Mouse (Mus musculus): Measurements from ENCODE around the gene Itga5.

The Itga5 gene

DNA sequence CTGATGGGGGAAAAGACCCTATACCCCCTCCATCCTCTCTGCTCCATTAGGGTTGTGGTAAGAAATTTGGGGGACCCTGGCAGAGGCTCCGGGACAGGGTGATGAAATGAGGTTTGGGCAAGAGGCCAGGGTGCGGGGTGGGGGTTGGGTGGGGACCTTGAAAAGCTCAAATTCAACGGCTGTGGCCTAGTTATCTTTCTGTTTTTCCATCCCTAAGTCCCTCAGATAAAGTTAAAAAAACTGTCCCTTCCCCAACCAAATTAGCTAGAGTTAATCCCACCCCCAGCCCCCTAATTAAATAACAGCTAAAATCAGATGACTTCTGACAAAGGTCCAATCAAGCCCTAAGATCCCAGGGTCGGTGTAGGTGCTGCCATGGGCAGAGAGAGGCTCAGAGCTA, 1.8 kb downstream of the Itga5 start:
- no peak for DNase-seq

DNA sequence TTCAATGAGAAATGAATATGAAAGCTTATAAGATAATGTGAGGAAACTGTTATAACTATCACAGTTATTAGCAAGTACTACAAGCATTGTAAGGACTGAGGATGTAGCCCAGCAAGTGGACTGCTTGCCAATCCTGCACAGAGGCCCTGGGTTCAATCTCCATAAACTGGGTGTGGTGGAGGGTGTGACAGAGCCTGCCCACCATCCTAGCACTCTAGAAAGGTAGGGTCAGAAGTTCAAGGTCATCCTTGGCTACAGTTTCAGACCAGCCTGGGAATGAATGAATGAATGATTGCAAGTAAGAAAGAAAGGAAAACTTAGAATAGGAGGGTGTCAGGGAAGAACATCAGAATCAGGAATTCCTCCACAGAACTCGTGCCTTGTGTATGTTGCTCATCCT, 2.8 kb downstream of the Itga5 start:
- no peak for DNase-seq

GRCm38 (mm10) chr15:103362950-103363349, 3.6 kb downstream of the Itga5 start:
- no peak for DNase-seq

DNA sequence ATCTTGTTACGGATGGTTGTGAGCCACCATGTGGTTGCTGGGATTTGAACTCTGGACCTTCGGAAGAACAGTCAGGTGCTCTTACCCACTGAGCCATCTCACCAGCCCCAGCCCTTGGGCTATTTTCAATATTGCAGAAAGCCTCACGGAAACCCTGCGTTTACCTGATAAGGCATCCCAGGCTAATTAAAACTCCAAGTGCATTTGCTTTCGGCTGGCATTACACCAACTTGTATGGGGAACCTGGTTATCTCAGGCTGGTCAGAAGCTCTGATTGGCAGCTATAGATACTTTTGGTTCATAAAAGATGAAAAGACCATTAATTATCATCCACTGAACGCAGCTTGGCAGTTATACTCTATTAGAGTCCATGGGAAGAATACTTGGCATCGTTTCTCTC, 4.2 kb downstream of the Itga5 start:
- no peak for DNase-seq

DNA sequence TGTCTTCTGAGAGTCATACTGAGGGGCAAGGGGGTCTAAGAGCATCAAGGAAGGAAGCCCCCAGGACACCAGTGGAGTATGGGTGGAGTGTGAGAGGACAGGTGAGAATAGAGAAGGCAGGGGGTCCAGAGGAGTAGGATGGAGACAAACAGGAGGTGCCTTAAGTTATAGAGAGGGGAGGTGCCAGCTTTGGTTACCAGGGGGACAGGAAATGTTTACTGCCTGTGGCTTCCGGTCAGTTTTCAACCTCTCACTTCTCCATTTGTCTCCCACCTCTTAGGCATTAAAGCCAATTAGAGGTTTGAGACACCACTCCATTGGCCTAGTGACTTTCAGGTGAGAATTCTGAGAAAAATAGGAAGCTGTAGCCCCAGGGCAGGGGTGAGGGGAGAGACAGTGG, 5.3 kb downstream of the Itga5 start:
- DNase-seq = no peak

DNA sequence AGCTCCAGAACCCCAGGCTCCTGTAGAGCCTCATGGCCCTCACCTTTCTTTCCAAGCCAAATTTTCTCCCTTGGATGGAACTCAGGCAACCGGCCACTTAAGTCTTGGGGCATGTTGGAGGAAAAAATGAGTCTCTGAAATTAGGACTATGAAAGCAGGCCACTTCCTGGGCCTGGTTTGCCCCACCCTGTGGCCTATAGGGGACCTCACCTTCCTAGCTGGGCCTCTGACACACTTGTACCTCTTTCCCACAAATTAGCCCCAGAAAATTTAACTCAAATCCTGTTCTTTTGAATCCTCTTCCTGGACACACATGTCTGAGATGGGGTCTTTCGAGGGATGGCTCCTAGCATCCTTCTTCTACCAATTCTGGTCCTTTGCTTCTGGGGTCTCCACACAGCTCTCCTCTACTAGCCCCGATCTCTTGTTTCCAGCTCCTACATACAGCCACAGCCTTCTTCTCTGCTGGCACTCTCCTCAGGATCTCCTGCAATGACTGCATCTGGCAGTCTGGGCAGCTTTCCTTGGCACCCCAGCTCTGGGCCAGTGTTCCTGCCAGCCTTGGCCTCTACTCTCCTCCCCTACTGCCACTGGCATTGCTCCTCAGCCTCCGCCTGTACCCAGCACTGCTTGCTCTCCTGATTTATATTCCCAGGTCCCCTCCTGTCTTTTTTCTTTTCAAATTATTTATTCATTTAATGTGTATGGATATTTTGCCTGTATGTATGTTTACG, 6.5 kb downstream of the Itga5 start:
- no peak for DNase-seq

- DNase-seq = no peak
Measured at GRCm38 (mm10) chr15:103359122-103359510, 7.4 kb downstream of the Itga5 start.

GRCm38 (mm10) chr15:103358278-103359121, 8.1 kb downstream of the Itga5 start:
- no peak for DNase-seq

- DNase-seq = no peak
Measured at GRCm38 (mm10) chr15:103357817-103358216, 8.7 kb downstream of the Itga5 start.

DNA sequence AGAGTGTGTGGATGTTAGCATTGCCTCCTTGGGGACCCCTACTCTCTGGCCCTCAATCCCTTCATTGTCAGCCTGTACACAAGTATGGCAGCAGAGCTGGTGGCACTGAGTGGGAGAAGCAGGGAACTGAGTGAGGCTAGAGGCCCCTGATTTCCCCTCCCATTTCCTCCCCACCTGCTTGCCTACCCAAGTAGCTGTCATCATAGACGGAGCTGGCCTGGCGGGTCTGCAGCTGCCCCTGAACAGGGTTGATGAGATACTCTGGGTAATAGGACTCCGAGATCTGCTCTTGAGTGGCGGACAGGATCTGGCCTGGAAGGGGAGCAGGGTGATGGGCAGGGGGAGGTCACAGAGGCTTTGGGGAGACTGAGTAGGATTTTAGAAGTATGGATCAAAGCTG, 10.4 kb downstream of the Itga5 start:
- DNase-seq = no peak

- DNase-seq = no peak
Measured at GRCm38 (mm10) chr15:103355420-103355819, 11.1 kb downstream of the Itga5 start.

DNA sequence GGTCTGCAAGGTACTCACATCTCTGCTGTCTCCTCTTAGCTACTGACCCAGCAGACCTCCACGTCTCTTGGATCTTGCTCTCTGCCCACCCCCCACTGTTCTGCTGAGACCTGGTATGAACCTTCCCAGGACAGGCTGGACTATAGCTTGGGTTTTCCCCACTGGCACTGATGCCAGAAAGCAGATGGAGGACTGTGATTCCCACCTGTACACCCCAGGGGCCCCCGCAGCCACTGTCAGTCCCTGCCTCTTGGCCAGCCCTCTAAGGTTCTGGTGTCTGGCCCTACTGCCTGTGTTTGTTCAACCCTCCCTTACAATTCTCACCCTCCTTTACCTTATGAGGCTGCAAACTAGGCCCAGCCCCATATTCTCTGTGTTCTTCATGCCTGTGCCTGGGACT, 11.9 kb downstream of the Itga5 start:
- no peak for DNase-seq

DNA sequence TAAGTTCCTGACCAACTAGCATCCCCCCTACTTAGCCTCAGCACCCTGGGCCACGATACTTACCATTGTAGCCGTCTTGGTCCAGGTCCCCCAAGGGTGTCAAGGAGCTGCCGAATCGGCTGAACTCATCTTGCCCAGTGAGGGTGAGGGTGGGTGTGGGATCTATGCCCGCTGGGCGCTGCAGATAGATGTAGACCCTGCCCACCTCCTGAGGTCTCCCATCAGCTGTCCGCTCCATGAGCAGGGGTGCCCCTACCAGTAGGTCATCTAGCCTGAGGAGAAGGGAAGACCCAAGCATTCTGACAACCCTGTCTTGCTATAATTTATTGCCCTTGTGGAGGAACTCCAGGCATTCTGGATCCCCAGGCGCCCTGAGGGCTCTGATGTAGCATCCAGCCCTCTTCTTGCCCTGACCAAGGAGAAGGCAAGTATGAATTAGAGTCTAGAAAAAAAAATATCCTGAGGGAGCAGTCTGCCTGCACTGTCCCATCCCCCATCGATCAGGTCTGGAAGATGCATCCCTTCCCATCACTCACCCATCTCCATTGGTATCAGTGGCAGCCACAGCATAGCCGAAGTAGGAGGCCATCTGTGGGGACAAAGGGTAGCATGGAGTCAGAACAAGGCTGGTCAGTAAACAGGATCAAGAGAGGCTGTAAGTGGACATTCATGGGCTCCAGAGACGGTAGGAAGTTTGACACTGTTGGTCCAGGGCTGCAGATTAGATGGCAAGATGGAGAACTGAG, 12.9 kb downstream of the Itga5 start:
- DNase-seq = no peak

GRCm38 (mm10) chr15:103352856-103353255, 13.7 kb downstream of the Itga5 start:
- peak in 1 of 2 experiments; percentile 55 for DNase-seq

GRCm38 (mm10) chr15:103347275-103347684, 19.3 kb downstream of the Itga5 start:
- DNase-seq = peak; percentile 52 to 69

GRCm38 (mm10) chr15:103345789-103346188, 20.8 kb downstream of the Itga5 start:
- no peak for DNase-seq

- DNase-seq = no peak
Measured at GRCm38 (mm10) chr15:103343556-103343955, 23.0 kb downstream of the Itga5 start.

GRCm38 (mm10) chr15:103343008-103343407, 23.6 kb downstream of the Itga5 start:
- no peak for DNase-seq

DNA sequence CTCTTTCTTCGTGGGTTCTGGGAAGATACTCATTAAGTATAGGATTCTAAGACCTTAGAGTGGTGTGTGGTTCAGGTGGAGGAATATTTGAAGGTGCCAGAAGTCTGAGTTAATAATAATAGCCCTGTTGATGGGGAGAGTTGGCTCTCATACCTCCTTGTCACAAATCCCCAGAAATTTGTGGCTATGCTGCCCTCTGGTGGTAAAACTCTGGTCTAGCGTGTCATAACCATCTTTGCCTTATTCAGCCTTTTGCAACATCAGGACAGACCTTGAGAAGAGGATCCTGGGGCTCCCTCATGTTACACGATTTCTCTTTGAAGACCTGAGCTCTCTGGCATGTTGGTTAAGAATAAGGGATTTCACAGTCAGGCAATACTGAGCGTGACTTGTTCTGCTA, 24.1 kb downstream of the Itga5 start:
- DNase-seq = peak; percentile 39 to 61

DNA sequence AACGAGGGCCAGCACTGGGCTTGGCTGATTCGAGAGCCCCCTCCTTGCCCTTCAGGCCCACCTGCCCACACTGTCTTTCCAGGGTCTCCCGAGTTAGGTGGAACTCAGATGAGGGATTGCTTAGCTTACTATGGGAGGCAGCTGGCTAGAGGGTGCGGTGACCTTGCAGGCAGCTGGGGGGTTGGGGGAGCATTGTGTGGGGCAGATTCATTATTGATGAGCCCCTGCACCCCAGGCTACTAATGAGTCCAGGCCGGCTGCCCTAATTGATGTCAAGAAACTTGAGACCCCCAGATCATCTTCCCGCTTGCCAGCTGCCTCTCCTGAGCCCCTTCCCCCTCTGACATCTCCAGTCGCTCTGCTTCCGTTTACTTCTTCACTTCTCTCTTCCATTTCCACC, 25.0 kb downstream of the Itga5 start:
- DNase-seq = no peak

GRCm38 (mm10) chr15:103340786-103341185, 25.8 kb downstream of the Itga5 start:
- DNase-seq = no peak

- peak; percentile 54 to 75 for DNase-seq
Measured at GRCm38 (mm10) chr15:103339961-103340337, 26.6 kb downstream of the Itga5 start, which contains the start of gene Zfp385a. TSS of gene Zfp385a (minus strand) at chr15:103340093.

All from spleen, adult 18-20 months (tissue).